Mouse (Mus musculus): ENCODE measurements around the gene Upk2. TPM values are rescaled to one million over a fixed set of nuclear protein-coding genes. Genes with fewer than 3 reads are reported as not detected.

Gene Upk2
- total RNA-seq (2022), result under 1 TPM in 2 of 4 experiments, not detected in 2; 0.29 to 0.54 TPM

DNA sequence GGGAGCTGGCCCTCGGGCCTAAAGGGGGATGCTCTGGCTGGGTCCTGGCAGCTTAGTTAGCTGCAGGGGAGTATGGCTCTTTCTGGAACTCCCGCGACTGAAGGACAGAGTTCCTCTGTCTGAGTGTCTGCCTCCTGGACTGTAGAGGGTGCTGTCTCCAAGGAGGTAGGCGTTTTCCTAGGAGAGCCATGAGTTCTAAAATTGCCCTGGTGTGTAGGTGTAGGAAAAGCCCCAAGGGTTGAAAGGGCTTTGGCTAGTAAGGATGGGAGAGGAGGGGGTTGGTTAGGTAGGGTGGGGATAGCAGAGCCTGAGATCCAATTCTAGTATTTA is at the start of gene Upk2:
Gene Upk2 (minus strand): TSS at position 86 of the 330 bp plus-strand sequence.
- no peak for DNase-seq (ENCODE audit: low spot score in 2 of 2)

DNA sequence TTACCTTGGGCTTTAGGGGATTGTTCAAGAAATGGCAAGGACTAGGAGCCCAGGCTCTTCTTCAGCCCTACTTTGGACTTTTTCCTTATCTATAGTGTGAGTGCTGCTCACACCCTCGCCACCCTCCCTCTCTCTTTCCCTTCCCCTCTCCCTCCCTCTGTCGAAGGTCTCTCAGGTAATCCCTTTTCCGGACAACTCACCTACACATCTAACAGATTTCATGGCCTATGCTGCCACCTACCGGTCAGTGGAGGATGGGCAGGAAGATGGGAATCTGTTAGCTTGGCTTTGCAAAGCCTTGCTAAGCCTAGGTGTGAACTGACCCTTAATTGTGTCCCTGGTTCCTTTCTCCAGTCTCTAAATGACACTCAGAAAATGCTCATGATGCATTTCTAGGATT is 47.2 kb upstream of the Upk2 start:
- DNase-seq (ENCODE audit: low spot score in 2 of 2), result peak in 1 of 2 experiments; percentile 74

DNA sequence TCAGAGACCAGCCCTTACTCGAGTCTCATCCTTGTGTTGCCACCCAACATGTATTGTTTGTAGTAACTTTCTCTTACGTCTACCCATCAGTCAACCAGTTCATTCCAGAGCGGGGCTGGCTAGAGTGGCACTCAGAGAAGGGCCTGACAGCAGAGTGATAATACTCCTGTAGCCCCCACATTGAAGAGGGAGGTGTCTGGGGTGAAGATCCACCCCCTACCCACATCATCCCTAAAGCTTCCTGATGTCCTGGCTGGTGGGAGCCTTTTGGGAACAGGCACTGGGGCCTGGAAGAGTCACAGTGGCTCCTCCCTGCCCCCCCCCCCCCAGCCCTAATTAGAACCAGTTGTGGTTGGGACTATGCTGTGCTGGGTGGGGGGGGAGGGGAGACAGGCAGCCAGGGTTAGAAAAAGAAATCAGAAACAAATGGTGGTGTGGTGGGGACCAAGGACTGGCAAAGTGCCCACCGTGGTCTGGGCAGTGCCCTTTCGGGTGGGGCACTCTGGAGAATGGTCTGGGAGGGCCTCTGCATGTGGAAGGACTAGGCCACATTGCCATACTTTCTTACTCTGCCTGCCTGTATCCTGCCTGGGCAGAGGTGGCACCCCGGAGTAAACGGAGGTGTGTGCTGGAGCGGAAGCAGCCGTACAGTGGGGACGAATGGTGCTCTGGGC is 46.6 kb upstream of the Upk2 start:
- peak in 1 of 2 experiments; percentile 25 for DNase-seq (ENCODE audit: low spot score in 2 of 2)

DNA sequence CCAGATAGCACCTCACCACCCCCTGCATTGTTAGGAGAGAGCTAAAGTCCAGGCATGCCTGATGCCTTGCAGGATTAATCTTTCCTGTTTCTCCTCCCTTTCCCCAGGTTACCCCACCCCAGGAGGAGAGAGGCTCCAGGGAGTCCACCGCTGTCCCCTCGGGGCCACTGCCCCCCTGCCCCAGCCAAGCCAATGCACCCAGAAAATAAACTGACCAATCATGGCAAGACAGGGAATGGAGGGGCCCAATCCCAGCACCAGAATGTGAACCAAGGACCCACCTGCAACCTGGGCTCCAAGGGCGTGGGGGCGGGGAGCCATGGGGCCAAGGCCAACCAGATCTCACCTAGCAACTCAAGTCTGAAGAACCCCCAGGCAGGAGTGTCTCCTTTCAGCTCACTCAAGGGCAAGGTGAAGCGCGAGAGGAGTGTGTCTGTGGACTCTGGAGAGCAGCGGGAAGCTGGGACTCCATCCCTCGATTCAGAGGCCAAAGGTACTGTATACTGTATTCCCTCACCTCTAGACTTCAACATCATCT is 45.9 kb upstream of the Upk2 start:
- DNase-seq (ENCODE audit: low spot score in 2 of 2), result peak in 1 of 2 experiments; percentile 13

DNA sequence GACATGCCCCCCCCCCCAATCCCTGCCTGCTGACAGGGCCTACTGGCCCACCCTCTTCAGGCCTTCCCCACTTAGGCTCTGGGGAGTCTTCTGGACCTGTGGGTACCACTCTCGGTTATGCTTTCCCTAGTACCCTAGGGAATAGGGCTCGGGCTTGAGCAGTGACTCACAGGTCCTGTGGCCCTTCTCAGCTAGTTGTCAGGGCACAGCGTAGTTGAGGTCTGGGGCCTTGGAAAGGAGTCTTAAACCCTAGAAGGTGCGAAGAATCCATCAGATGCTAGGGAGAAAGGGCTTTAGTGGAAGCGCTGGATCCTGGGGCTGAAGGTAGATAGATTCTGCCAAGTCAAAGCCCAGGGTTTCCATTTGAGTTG is 45.4 kb upstream of the Upk2 start:
- DNase-seq (ENCODE audit: low spot score in 2 of 2), result peak in 1 of 2 experiments; percentile 29

DNA sequence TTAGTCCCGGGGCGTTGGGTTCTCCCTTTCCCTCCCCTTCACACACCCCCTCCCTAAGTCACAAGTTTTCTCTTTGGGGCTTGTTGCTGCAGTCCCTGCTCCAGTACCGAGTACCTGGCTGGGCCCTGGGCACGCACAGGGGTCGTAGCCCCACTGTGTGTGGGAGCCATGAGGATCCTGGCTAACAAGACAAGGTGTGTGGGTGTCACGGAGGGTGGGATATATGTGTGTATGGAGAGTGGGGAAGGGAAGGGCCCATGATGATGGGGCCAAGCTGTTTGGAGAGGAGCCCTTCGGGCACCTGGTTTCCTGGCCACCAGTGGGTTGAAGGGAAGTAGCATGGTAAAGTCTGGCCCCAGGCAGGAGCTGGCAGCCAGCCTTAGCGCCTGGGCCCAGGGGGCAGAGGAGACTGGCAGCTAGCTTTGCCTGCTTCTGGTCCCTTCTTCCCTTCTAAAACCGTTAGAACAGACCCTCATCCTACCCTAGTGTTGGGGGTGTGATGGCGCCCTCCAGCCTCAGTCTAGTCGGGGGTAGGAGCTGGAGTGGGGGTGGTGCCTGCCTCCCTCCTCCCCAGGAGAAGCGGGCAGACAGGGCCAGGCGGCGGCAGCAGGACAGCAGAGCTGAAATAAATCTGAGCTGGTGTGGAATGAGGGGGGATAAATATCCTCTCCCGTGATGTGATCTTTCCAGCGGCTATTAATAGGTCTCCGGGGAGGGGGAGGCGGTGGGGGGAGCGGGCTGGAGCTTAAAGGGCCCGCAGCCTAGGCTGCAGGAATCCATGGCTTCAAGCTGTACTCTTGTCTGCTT is 44.8 kb upstream of the Upk2 start:
- peak in 1 of 2 experiments; percentile 70 for DNase-seq (ENCODE audit: low spot score in 2 of 2)

DNA sequence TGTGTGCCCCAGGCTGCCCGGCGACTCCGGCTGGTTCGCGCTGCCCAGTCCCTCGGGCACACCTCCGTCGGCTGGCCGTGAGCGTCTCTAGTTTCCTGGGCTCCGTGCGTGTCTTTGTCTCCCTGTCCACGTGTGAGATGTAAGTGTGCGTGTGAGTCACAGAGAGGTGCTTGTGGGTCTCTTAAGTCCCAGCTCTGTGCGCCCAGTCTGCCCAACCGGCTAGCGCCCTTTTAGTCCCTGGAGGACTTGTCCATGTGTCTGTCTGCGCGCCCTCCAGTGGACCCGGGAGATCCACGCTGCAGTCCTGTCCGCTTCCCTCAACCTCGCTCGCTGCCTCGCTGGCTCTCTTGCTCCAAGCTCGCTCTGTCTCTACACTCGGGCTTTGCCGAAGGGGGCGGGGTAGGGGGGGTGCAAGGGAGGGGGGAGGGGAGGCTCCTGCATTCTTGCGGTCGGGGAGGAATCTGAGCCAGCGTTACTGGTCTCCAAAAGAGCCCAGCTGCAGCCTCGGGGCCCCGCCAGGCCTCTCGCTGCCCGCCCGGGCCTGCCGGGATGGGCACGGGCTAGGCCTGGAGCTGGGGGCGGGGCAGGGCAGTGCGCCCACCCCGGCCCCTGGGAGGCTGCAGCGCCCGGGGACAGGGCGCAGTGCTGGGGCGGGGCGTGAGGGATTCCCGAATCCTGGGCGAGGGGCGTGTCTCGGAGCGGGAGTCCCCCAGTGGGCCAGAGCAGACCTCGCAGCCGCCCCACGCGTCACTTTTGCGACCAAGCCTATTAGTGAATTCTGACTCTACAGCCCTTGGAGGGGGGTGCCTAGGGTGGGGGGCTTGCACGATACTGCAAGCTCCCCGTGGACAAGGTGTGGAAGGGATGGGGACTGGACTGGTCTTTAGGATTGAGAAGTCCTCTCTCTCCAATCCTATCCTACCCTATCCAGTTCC is 43.9 kb upstream of the Upk2 start:
- DNase-seq (ENCODE audit: low spot score in 2 of 2), result peak in 1 of 2 experiments; percentile 76

DNA sequence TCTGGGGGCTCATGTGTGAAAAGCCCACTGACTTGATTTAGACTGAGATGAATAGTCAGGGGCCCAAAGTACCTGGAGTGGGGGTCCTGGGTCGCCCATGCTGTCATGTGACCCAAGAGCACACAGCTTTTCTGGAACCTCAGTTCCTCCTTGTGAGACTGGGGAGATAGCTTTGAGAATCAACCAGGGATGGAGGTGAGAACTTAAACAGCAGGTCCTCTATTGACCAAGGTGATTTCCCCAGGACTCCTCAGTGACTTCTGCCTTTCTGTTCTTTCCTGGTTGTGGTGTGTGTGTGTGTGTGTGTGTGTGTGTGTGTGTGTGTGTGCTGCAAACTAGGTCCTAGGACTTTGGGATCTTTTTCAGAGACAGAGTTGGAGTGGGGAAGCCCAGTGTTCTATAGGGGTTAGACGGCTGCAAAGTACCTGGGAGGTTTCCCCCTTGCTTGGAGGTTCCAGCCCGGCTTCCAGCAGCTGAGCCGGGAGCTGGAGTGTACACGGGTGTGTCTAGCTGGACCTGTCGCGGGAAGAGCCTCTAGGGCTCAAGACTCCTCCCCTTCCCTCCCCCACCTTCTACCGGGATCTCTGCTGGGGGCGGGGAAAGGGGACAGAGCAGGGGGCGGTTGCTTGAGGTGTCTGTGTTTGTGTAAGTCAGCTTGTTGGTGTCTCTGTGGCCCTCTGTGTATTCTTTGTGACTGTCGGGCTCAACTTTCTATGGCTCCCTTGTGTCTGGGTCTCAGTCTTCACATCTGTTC is 43.0 kb upstream of the Upk2 start:
- peak in 1 of 2 experiments; percentile 30 for DNase-seq (ENCODE audit: low spot score in 2 of 2)

DNA sequence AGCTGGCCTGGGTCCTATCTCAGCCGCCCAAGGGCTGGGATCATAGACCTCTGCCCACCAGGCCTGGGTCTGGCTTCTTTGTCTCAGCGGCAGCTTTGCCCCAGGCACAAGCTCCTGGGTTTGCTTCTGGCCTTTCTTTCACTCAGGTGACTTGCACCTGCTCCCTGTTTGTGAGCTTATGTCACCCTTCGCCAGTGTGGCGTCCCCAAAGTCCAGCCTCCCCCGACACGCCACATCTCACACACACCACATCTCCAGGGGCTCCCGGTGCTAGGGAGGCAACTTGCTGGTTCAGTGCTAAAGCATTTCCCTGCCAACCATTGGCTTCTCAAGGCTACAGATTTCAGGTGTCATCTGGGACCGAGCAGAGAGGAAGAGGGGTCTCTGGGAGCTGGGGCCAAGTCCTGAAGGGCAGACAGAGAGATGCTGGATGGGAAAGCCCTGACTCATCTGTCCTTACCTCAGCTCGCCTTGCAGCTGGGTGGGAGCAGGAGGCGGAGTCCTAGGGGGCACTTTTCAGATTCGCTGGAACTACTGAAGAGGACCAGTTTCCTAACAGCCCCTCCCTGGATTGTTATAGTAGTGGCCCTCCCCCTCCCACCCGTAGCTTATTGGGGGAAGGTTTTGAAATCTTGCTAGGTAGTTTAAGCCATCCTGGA is 42.2 kb upstream of the Upk2 start:
- no peak for DNase-seq (ENCODE audit: low spot score in 2 of 2)

DNA sequence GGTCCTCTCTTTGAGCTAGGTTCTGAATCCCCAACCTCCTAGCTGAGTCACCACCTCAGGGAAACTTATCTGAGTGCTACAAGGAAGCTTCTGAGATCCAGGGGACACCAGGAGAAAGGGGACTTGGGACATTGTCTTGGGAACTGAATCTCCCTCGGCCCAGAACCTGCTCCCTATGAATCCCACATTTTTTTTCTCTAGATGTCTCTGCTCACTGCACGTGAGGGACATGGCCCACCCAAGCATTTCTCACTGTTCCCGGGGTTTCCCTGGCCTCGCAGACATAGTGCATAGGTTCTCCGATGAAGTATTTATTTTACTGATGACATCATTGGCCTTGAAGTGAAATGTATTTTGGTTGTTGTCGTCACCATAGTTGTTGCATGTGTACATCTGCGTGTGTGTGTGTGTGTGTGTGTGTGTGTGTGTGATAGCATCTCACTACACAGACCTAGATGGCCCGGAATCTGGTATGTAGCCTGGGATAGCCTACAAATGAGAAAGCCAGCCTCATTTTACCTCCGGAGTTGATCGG is 41.1 kb upstream of the Upk2 start:
- DNase-seq (ENCODE audit: low spot score in 2 of 2), result no peak

DNA sequence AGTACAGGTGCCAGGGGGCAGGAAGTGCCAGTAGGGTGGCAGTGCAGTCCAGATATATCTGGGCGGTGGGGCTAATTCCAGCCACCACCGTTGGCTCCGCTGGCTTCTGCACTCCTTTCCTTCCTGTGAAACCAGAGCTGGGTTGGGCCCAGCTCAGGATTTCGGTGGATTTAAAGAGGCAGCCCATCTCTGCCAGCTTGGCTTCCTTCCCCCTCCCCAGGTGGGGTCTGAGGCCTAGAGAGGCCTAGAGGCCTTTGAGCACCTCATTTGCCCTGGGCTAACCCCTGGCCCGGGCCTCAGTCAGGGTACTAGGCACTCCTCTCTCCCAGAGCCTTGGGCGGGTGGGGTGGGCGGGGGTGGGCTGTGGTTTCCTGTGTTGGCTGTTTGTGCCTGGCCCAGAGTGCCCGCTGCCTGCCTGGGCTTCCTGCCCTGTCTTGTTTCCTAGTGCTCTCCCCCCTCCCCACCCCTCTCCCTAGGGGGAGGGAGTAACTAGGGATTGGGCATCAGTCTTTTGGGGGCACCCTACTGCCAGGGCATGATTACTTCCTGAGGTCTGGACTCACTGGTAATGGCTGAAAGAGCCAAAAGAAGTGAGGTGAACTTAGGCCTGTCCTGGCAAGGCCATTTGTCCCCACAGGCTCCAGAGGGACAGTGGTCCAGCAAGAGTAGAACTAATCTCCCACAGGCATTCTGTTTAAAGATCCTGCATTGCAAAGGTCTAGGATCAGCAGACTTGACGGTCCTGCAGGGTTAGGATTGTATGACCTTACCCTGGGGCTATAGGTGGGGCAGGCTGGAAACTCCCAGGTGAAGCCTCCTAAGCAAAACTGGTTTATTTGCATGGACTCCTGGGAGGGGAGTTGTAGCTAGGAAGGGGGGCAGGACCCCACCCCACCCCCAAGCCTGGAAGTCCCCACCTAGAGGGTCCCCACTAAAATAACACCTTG is 40.4 kb upstream of the Upk2 start:
- peak in 1 of 2 experiments; percentile 65 for DNase-seq (ENCODE audit: low spot score in 2 of 2)

DNA sequence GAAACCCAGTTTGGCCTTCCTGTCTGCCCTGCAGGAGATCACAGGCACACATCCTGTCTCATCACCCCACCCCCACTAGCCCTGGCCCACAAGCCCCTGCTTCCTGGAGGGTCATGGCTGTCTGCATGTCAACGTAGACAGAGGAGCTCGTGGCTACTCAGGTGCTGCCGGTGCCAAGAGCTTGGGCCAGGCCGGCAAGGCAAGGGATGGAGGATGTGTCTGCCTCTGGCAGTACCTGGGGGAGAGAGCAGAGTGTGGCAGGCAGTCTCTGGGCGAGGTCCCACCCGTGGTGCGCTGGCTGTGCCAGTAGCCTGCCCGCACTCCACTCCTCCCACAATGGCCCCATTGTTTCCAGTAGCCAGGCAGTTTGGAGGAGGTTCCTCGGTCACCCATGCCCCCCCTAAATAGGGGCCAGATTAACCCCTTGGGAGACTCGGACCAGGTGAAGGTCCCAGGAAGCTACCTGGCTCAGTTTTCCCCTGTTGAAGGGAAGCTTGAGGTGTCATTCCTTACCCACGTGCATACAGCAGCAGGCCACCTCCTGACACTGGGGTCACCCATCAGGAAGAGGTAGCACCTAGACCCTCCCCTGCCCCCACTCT is 39.6 kb upstream of the Upk2 start:
- DNase-seq (ENCODE audit: low spot score in 2 of 2), result peak in 1 of 2 experiments; percentile 68

DNA sequence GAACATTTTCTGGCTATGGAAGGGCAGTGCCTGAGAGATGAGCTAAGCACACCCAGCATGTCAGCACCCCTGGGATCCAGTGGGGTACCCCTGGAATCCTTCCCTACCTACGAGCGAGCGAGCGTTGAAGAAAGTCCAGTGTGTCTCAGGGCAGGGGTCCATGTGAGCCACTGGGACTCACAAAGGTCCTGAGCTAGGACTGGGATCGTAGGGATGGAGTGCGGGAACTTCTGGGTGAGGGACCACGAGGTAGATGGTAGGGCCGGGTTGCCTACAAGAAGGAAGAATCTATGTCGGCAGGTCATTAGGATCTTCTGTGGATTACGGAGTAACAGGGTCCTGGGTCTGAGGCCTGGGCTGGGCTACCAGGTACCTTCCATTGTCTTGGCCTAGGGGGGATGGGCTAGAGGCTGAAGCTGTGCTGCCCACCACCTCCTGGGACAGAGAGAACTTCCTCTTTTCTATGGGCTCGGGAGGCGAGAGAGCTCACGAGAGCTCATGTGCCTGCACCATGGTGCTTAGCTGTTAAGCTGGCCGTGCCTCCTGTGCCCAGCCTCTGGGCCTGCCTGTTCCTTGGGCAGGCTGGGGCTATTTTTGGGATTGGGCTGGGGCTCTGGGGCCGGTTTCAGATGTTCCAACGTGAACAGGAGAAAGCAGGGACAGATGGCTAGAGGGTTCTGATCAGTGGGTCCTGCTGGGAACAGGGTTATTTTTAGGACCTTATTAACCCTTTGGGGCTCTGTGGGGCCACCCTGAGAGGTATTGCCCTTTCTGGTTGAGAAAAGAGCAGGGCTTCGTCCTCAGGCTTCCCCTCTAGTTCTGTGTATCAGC is 38.1 kb upstream of the Upk2 start:
- DNase-seq (ENCODE audit: low spot score in 2 of 2), result peak in 1 of 2 experiments; percentile 71

DNA sequence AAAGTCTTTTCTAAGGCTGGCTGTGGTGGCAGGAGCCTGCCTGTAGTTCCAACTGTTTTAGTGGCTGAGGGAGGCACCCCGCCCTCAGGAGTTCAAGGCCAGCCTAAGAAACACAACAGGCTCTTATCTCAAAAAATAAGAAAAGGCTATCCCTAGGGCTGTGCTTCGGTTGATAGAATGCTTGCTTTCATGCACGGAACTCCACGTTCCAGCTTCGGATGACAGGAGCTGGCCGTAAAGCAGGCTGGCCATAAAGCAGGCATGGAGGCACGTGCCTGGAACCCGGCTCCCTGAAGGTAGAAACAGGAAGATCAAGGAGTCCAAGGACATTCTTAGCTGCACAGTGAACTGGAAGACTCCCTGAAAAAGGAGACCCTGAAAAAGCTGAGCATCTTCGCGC is 36.6 kb upstream of the Upk2 start:
- DNase-seq (ENCODE audit: low spot score in 2 of 2), result no peak

DNA sequence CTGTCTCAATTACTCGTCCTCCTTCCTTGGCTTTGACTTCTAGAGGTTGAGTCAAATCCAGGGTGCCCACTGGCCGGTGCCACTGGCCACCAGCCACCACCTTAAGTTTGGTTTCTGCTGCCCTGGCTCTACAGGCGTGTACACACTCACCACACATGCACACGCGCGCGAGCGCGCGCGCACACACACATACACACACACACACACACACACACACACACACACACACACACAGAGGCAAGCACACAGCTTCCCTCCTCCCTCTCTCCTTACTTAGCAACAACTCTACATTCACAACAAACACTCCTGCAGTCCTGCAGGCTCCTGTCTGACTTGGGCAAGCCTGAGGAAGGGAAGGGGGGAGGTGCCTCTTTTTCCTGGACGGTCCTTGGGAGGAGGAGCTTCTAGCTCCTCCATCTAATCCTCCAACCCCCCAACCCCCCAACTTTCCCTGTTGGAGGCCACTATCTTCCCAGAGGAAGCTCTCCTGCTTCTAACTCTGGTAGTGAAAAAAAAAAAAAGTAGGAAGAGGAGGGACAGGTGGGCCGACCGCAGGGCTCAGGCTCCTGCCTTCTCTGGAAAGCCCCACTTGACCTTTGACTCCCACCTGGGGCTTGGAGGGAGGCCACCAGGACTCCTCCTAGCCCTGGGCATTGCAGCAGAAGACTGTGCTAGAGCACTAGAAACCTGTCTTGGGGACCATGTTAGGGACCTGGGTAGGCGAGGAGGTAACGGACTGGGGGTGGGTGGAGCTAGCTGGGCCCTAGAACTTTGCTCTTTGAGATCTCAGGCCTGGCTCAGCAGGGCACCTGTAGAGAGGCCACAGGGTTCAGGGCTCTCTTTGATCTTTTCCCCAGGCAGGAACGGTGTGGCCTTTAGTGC is 35.6 kb upstream of the Upk2 start:
- peak in 1 of 2 experiments; percentile 27 for DNase-seq (ENCODE audit: low spot score in 2 of 2)

DNA sequence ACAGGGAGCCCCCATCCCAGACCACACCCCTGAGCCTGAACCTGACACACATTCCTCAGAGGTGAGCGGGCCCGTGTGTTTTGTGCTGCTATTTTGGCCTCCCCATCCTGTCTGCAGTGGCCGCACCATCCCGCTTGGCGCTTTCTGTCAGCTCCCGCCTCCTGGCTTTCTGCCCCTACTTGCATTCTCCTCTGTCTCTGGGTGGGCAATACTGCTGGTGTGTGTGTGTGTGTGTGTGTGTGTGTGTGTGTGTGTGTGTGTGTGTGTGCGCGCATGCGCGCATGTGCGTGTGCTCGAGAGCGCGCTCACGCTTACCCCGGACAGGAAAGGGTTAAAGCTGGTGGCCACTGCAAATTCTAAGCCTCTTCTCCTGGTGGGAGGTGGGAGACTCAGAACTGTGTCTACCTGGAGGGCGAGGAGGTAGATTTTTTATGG is 34.9 kb upstream of the Upk2 start:
- DNase-seq (ENCODE audit: low spot score in 2 of 2), result peak in 1 of 2 experiments; percentile 22
